Mouse (Mus musculus) Patski (cell line): ENCODE results near the gene Gpr146. TPM values are rescaled to one million over a fixed set of nuclear protein-coding genes. Genes with fewer than 3 reads are reported as not detected.

Experiments used
- ATAC-seq: fragments of 100-300 bp; one replicate; pipeline ENCODE4 v1.8.0; 2021
- CTCF ChIA-PET: fragments of 350-600 bp; sonication (Branson Sonifier 250); formaldehyde crosslinking; loops from one replicate; lab custom pipeline; 2022; ENCODE audit warnings: inconsistent platforms; lab: Charles Lee
- POLR2A ChIA-PET: fragments of 350-600 bp; sonication (Branson Sonifier 250); formaldehyde crosslinking; loops from one replicate; lab custom pipeline; 2022; ENCODE audit warnings: antibody characterized with exemption, inconsistent platforms; lab: Charles Lee
- DNase-seq: peaks from one replicate; pipeline ENCODE4 v3.0.0-alpha.2; 2011; ENCODE audit warnings: low read depth, low spot score
- H3K27me3 ChIP-seq: fragments of 371-371 bp; one replicate; pipeline ENCODE4 v1.5.1; 2021
- CTCF ChIP-seq: fragments of 100-300 bp; IDR thresholded peaks from one replicate; pipeline ENCODE4 v1.5.1; 2021
- in situ Hi-C: fragments of 300-500 bp; cut with MboI; formaldehyde crosslinking; loops from 3 replicates; pipeline ENCODE4 v1.11.1; 2018; ENCODE audit warnings: low pct_unique_long_range_greater_than_20kb, mixed read lengths
- polyA plus RNA-seq: library from polyadenylated mRNA; unstranded; gene quantifications from one replicate; pipeline ENCODE4 v1.2.3, GENCODE M21; 2021

The Gpr146 gene
- polyA plus RNA-seq, 1 experiment from 2014 or later = 7.9 TPM

GRCm38 (mm10) chr5:139416942-139417341, 39.4 kb downstream of the Gpr146 start:
- no peaks in the 10 kb centered on the region for H3K27me3 ChIP-seq
- in situ Hi-C loops = no loop called here
- ATAC-seq (no peak), DNase-seq (no peak)
- TF ChIP-seq CTCF = no peak
- CTCF ChIA-PET = interaction anchor here (1.3 kb wide), 1 partner anchor 9 kb away, joined by 3 read pairs; no protein-coding TSS in a partner anchor
- POLR2A ChIA-PET = no interaction called here

- DNase-seq (no peak), ATAC-seq (no peak)
- ChIA-PET POLR2A (no interaction called here), CTCF (interaction anchor here (1.3 kb wide), 1 partner anchor 9 kb away, joined by 3 read pairs; no protein-coding TSS in a partner anchor)
- TF ChIP-seq CTCF = no peak
- in situ Hi-C loops = no loop called here
- H3K27me3 ChIP-seq = no peaks in the 10 kb centered on the region
Measured at GRCm38 (mm10) chr5:139417480-139417879, 40.0 kb downstream of the Gpr146 start.

DNA sequence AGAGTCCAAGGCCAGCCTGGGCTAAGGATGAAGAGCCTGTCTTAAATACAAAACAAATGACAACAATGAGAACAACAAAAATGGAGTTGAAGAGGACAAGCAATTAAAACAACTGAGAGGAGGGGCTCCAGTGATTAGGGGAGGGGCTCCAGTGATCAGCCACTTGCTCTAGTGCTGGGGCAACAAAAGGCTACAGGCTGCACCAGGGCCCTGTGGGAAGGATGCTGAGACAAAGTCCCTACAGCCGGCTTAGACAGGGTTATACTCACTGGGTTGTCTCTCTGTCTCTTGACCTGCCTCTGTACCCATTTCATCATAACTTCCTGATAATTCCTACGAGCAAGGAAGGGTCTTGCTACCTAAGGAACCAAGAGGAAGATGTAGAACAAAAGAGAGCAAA, 40.6 kb downstream of the Gpr146 start:
- CTCF ChIA-PET = no interaction called here
- in situ Hi-C loops = no loop called here
- POLR2A ChIA-PET = no interaction called here
- no peak for ATAC-seq
- no peak for TF ChIP-seq CTCF
- no peak for DNase-seq
- H3K27me3 ChIP-seq = no peaks in the 10 kb centered on the region

- ATAC-seq = no peak
- ChIA-PET POLR2A (no interaction called here), CTCF (no interaction called here)
- no peaks in the 10 kb centered on the region for H3K27me3 ChIP-seq
- no peak for TF ChIP-seq CTCF
- in situ Hi-C loops = no loop called here
- no peak for DNase-seq
Measured at GRCm38 (mm10) chr5:139418633-139419032, 41.1 kb downstream of the Gpr146 start.

- POLR2A ChIA-PET = no interaction called here
- in situ Hi-C loops = no loop called here
- no peaks in the 10 kb centered on the region for H3K27me3 ChIP-seq
- peak; percentile 29 for ATAC-seq
- no peak for TF ChIP-seq CTCF
- DNase-seq = no peak
- CTCF ChIA-PET = interaction anchor here (0.9 to 1.7 kb wide), 4 partner anchors 9 to 27 kb away, joined by 3 to 6 read pairs (median 4); no protein-coding TSS in a partner anchor
Measured at GRCm38 (mm10) chr5:139423026-139423865, 45.7 kb downstream of the Gpr146 start, which contains the start of gene Gper1. TSS of gene Gper1 (plus strand) at chr5:139423151.

- ChIA-PET POLR2A (interaction anchor here (1.4 kb wide), 1 partner anchor 14 kb away, joined by 4 read pairs; no protein-coding TSS in a partner anchor), CTCF (interaction anchor here (1.3 to 2.1 kb wide), 3 partner anchors 16 to 71 kb away, joined by 3 to 8 read pairs (median 3); no protein-coding TSS in a partner anchor)
- in situ Hi-C loops = no loop called here
- ATAC-seq = no peak
- no peak for TF ChIP-seq CTCF
- peak; percentile 82 for DNase-seq
- no peaks in the 10 kb centered on the region for H3K27me3 ChIP-seq
Measured at GRCm38 (mm10) chr5:139425198-139425597, 47.7 kb downstream of the Gpr146 start.

DNA sequence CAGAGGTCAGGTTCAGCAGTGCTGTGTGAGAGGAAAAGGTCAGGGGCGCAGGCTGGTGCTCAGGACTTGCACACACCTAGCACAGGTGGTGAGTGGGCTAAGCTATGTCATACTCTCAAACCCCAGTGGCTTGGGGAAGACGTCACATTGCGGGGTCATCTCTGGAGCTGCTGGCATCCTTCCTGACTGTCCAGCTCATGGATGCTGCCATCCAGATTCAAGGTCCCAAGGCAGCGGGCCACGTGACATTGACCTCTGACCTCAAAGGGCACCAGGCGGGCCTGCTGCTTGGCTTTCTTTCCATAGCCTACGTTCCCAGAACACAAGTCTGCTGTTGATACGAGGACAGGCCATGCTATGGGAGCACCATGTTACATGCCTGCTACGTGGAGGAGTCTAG, 49.5 kb downstream of the Gpr146 start:
- no peaks in the 10 kb centered on the region for H3K27me3 ChIP-seq
- POLR2A ChIA-PET = no interaction called here
- no peak for TF ChIP-seq CTCF
- CTCF ChIA-PET = interaction anchor here (2.5 kb wide), 1 partner anchor 33 kb away, joined by 7 read pairs; the partner anchor contains the start of gene 3110082I17Rik
- ATAC-seq (no peak), DNase-seq (no peak)
- in situ Hi-C loops = no loop called here

DNA sequence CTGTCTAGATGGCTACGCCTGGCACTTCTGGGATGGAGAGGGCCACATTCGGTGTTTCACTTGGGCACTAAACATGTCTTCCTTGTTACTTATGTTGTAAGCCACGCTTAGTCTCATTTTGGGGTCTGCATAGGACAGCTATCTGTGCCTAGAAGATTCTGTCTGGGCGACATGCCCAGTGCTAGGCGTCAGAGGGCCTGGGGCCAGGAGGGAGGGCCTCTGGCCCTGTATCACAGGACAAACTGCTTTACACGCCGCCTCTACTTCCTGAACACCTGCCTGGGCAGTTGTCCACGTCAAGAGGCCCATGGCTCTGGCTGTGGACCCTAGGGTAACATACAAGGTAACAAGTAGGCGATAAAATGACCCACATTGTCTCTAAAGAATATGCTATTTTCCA, 50.5 kb downstream of the Gpr146 start:
- TF ChIP-seq CTCF = no peak
- ATAC-seq (no peak), DNase-seq (no peak)
- no peaks in the 10 kb centered on the region for H3K27me3 ChIP-seq
- in situ Hi-C loops = no loop called here
- ChIA-PET POLR2A (no interaction called here), CTCF (interaction anchor here (0.8 to 2.5 kb wide), 2 partner anchors 19 to 32 kb away, joined by 3 to 7 read pairs; partner anchors contain the start of gene 3110082I17Rik)

- POLR2A ChIA-PET = no interaction called here
- no peaks in the 10 kb centered on the region for H3K27me3 ChIP-seq
- peak; percentile 13 for ATAC-seq
- no peak for DNase-seq
- TF ChIP-seq CTCF = no peak
- in situ Hi-C loops = no loop called here
- CTCF ChIA-PET = no interaction called here
Measured at GRCm38 (mm10) chr5:139429818-139430341, 52.4 kb downstream of the Gpr146 start.

- ChIA-PET POLR2A (no interaction called here), CTCF (no interaction called here)
- in situ Hi-C loops = no loop called here
- ATAC-seq (no peak), DNase-seq (no peak)
- no peak for TF ChIP-seq CTCF
- no peaks in the 10 kb centered on the region for H3K27me3 ChIP-seq
Measured at GRCm38 (mm10) chr5:139432333-139432732, 54.8 kb downstream of the Gpr146 start.
